Mouse (Mus musculus) embryonic facial prominence, embryonic 15.5 days (tissue): ENCODE measurements around the gene Slc35b1. TPM values are rescaled to one million over a fixed set of nuclear protein-coding genes. Genes with fewer than 3 reads are reported as not detected.

ENCODE experiments used
- ATAC-seq: fragments of 200-750 bp; cut with Nextera tagmentation; 2 replicates; pipeline ENCODE4 v1.8.0; 2017; ENCODE audit warnings: low read depth, moderate TSS enrichment; ENCODE audit not compliant: insufficient number of reproducible peaks, low FRiP score, low TSS enrichment
- H3K27ac ChIP-seq: fragments of 300-500 bp; sonication (generic); replicated peaks from 2 replicates; pipeline ENCODE4 v1.5.1; 2015; ENCODE audit warnings: mild to moderate bottlenecking, inconsistent platforms
- H3K27me3 ChIP-seq: fragments of 300-500 bp; sonication (generic); 2 replicates; pipeline ENCODE4 v1.6.1; 2015; ENCODE audit warnings: inconsistent platforms
- H3K36me3 ChIP-seq: fragments of 300-500 bp; sonication (generic); 2 replicates; pipeline ENCODE4 v1.6.1; 2015; ENCODE audit warnings: mild to moderate bottlenecking, inconsistent platforms
- H3K4me1 ChIP-seq: fragments of 300-500 bp; sonication (generic); 2 replicates; pipeline ENCODE4 v1.6.1; 2015; ENCODE audit warnings: inconsistent platforms
- H3K4me2 ChIP-seq: fragments of 300-500 bp; sonication (generic); replicated peaks from 2 replicates; pipeline ENCODE4 v1.6.1; 2015; ENCODE audit warnings: mild to moderate bottlenecking, inconsistent platforms
- H3K4me3 ChIP-seq: fragments of 300-500 bp; sonication (generic); replicated peaks from 2 replicates; pipeline ENCODE4 v1.5.1; 2015; ENCODE audit warnings: mild to moderate bottlenecking, inconsistent platforms
- H3K9ac ChIP-seq: fragments of 300-500 bp; sonication (generic); 2 replicates; pipeline ENCODE4 v1.6.1; 2015; ENCODE audit warnings: inconsistent platforms
- H3K9me3 ChIP-seq: fragments of 300-500 bp; sonication (generic); replicated peaks from 2 replicates; pipeline ENCODE4 v1.6.1; 2016; ENCODE audit warnings: inconsistent platforms
- WGBS: fragments of 180-500 bp; shearing (Covaris S2); methylation state at CpG from one replicate; pipeline ENCODE4 v1.1.7; 2015; 5-methylcytosine and 5-hydroxymethylcytosine counted together
- polyA plus RNA-seq: library from polyadenylated mRNA; unstranded; fragments of >200 nt; fragmentation: Nextera tagmentation; extraction: Ambion mirVana; gene quantifications from 2 replicates; pipeline ENCODE4 v1.2.1, GENCODE M21; 2015

The Slc35b1 gene
- polyA plus RNA-seq, 1 experiment from 2014 or later = 100 TPM

GRCm38 (mm10) chr11:95432194-95432593 lies 47.7 kb downstream of the Slc35b1 start:
- ATAC-seq = no peak
- no peaks in the 10 kb centered on the region for H3K9me3 ChIP-seq
- 84% methylated on average over 2 of the region's 2 CpGs for WGBS

More at GRCm38 (mm10) chr11:95432194-95432593, 47.7 kb downstream of the Slc35b1 start:
- H3K9ac ChIP-seq = no peak overlapping the region
- no peaks in the 10 kb centered on the region for H3K27me3 ChIP-seq
- H3K27ac ChIP-seq = no peak overlapping the region
- H3K36me3 ChIP-seq = peaks cover 3% of the 10 kb centered on the region; the same call in 1 of the 2 replicates
- H3K4me2 ChIP-seq = no peak overlapping the region
- no peak overlapping the region for H3K4me3 ChIP-seq
- H3K4me1 ChIP-seq = no peaks in the 10 kb centered on the region

Other genes starting within 250 kb of the Slc35b1 start
- gene Dlx4, start 238.4 kb upstream of the Slc35b1 start, polyA plus RNA-seq = 5.7 and 6.5 TPM in 2 replicates
- 0.13 and 0.21 TPM in 2 replicates for gene Tac4, start 123.2 kb upstream of the Slc35b1 start, polyA plus RNA-seq
- gene Kat7, start 74.4 kb upstream of the Slc35b1 start, polyA plus RNA-seq = 60.6 and 70.0 TPM in 2 replicates
- 15.5 and 17.0 TPM in 2 replicates for gene Fam117a, start 47.7 kb upstream of the Slc35b1 start, polyA plus RNA-seq
- 172 and 189 TPM in 2 replicates for gene Spop, start 29.4 kb downstream of the Slc35b1 start, polyA plus RNA-seq
- gene Nxph3, start 129.9 kb downstream of the Slc35b1 start, polyA plus RNA-seq = 1.2 and 1.8 TPM in 2 replicates
- gene Ngfr, start 203.0 kb downstream of the Slc35b1 start, polyA plus RNA-seq = 48.1 and 48.8 TPM in 2 replicates